Mouse (Mus musculus): ENCODE data around the gene Numbl. TPM values are rescaled to one million over a fixed set of nuclear protein-coding genes. Genes with fewer than 3 reads are reported as not detected.

The Numbl gene
- total RNA-seq, 2 experiments from 2014 or later, result 7.9 to 8.5 TPM

Other genes starting within 250 kb of the Numbl start
- under 1 TPM in 1 of 2 experiments, not detected in 1; 0.17 TPM for gene Cyp2a12, start 229.4 kb upstream of the Numbl start, total RNA-seq (2021)
- 10 to 100 TPM in 1 of 2 experiments, under 1 TPM in 1; 0.12 to 25.5 TPM for gene Cyp2f2, start 138.5 kb upstream of the Numbl start, total RNA-seq (2021)
- not detected for gene Cyp2t4, start 104.7 kb upstream of the Numbl start, total RNA-seq (2021)
- gene Egln2, start 91.6 kb upstream of the Numbl start, total RNA-seq (2021), result 10 to 100 TPM; 60.1 to 60.6 TPM
- 10 to 100 TPM; 21.9 to 22.1 TPM for gene Rab4b, start 79.5 kb upstream of the Numbl start, total RNA-seq (2021)
- gene Gm21983, start 77.3 kb upstream of the Numbl start, total RNA-seq (2021), result not detected
- not detected for gene Mia, start 77.3 kb upstream of the Numbl start, total RNA-seq (2021)
- 10 to 100 TPM; 12.3 to 12.5 TPM for gene BC024978, start 62.7 kb upstream of the Numbl start, total RNA-seq (2021)
- 10 to 100 TPM; 38.9 to 47.7 TPM for gene Snrpa, start 62.2 kb upstream of the Numbl start, total RNA-seq (2021)
- gene Itpkc, start 29.8 kb upstream of the Numbl start, total RNA-seq (2021), result 1 to 10 TPM; 4.5 to 5.5 TPM
- 1 to 10 TPM; 7.0 to 8.8 TPM for gene Coq8b, start 25.4 kb upstream of the Numbl start, total RNA-seq (2021)
- 100 to 1,000 TPM; 354 to 358 TPM for gene Ltbp4, start 79.3 kb downstream of the Numbl start, total RNA-seq (2021)
- 1 to 10 TPM; 8.6 to 9.7 TPM for gene Shkbp1, start 97.6 kb downstream of the Numbl start, total RNA-seq (2021)
- under 1 TPM in 1 of 2 experiments, not detected in 1; 0.76 TPM for gene Gm20479, start 99.0 kb downstream of the Numbl start, total RNA-seq (2021)
- gene Sptbn4, start 189.3 kb downstream of the Numbl start, total RNA-seq (2021), result under 1 TPM; 0.14 to 0.20 TPM
- gene Blvrb, start 189.5 kb downstream of the Numbl start, total RNA-seq (2021), result 10 to 100 TPM; 34.3 to 34.9 TPM
- 1 to 10 TPM; 7.6 to 8.5 TPM for gene Sertad3, start 215.3 kb downstream of the Numbl start, total RNA-seq (2021)
- 10 to 100 TPM; 10.9 to 11.4 TPM for gene Sertad1, start 228.5 kb downstream of the Numbl start, total RNA-seq (2021)
- gene Prx, start 240.9 kb downstream of the Numbl start, total RNA-seq (2021), result 1 to 10 TPM; 1.4 to 2.8 TPM